Mouse (Mus musculus): ENCODE results near the gene Pced1b. TPM values are rescaled to one million over a fixed set of nuclear protein-coding genes. Genes with fewer than 3 reads are reported as not detected.

Gene Pced1b
- total RNA-seq (2023): 10 to 100 TPM; 59.7 to 69.8 TPM

DNA sequence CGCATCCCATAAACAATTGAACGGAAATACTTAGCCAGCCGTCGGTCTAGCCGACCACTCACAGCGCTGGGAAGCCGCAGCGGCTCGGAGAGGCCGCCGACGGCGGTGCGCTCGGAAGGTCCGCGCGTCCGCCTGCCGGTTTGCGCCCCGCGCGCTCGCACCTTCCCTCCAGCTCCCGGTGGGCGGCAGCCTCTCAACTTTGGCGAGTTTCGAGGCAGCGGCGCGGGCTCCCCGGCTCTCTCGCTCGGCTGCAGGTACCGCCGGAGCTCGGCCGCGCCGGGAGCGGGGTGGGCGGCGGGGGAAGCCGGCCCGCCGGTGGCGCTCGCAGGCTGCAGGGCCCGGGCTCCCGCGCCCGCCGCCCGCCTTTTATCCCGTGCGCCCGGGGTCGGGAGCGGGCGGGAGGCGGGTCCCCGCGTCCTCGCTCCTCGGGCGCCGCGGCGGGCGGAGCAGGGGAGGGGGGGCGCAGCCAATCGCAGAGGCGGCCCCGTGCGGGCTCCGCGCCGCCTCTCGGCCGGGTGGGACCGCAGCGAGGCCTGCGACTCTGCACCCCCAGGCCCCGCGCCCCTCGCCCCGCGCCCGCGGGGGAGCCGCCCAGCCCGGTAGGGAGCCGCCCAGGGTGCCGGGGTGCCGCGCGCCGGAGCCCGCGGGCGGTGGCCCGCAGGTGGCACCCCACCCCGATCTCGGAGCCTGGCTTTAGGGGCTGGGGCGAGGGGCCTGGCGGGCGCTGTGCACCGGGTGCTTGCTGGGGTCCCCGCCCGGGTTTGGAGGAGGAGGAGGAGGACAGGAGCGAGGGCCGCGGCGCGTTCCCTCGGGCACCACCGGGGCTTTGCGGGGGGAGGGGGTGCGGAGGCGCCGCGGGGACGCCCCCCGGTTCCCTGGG, at the start of gene Pced1b, which contains the start of gene Amigo2:
TSS of gene Pced1b (plus strand) at position 197 of the 880 bp plus-strand sequence.
TSS of gene Amigo2 (minus strand) at position 377 of the 880 bp plus-strand sequence.

Other genes with a start within 250 kb of the Pced1b start
- gene Slc38a4, start 191.2 kb upstream of the Pced1b start, total RNA-seq (2023): not detected
- gene Amigo2, start 180 bp downstream of the Pced1b start, total RNA-seq (2023): 10 to 100 TPM; 16.1 to 21.2 TPM